Mouse (Mus musculus) adrenal gland, postnatal 10 days (tissue): ENCODE measurements around the gene Fgfr2. TPM values are rescaled to one million over a fixed set of nuclear protein-coding genes. Genes with fewer than 3 reads are reported as not detected.

Source experiments
- DNase-seq: peaks from one replicate; pipeline ENCODE4 v3.0.0; 2021; ENCODE audit warnings: mixed read lengths
- total RNA-seq, 2 experiments: library from RNA; stranded (reverse); gene quantifications; 2 replicates each; pipeline ENCODE4 v1.2.3; 2021

Gene Fgfr2
- total RNA-seq, 2 experiments from 2014 or later: 128 to 169 TPM

DNA sequence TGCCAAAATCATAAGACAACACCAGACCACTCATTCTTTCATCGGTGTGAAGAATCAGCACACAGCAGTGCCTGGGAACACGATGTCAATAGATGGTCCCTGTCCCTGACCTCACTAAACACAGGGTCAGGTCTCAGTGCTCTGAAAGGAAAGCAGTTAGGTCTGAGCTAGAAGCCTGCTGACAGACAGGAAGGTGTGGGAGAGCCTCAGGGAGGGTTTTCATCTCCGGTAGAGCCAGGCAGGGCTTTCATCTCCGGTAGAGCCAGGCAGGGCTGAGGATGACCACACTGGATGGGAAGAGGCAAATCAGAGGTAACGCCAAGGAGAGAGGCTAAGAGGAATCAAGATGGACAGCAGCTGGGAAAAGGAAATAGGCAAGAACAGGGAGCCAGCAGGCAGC lies 758.6 kb downstream of the Fgfr2 start:
- no peak for DNase-seq

DNA sequence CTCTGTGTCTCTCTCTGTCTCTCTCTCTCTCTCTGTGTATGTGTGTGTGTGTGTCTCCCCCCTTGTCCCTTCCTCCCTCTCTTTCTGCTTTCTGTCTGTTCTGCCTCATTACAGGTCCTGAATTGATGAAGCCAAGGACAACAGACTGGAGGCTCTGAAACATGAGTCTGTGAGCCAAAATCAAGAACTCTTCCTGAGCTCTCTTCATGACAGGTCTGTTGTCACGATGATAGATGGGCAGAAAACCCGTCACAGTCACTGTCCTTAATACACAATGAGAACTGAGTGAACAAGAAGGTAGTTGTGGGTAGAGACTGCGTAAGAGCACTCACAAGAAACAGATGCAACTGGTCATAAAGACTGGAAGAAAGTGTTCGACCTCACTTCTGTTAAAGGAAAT lies 762.8 kb downstream of the Fgfr2 start:
- DNase-seq: no peak

DNA sequence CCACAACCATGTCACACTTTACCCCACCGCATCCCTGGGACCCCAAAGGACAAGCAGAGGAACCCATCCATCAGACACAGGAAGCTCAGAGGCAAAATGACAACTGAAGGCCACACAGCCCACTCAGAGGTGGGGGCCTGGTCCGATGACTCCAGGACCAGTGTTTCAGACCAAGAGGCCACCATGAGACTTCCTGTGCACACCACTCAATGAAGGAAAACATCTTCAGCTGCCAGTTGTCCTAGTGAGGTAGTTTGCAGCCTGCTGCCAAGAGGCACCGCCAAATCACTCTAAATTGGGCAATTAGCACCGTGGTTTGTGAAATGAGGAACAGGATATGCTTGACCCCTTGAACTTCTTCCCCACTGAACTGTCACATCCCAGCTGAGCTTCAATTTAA lies 764.4 kb downstream of the Fgfr2 start:
- peak; percentile 37 for DNase-seq

DNA sequence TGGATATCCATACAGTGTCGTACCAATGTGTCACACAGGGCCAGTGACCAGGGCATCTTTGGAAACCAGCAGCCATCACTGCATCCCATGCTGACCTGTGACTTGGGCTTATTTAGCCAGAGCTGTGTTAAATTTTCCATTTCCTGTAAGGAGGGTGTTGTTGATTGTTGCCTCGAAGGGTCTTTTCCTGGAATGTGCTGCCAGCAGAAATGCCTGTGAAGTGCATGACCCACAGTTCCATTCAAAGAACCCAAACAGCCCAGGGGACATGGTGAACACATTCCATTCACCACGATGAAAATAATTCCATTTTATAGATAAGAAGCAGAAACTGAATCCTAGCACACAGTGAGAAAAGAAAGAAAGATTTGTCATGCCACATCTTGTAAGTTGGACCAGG lies 764.9 kb downstream of the Fgfr2 start:
- DNase-seq: no peak

DNA sequence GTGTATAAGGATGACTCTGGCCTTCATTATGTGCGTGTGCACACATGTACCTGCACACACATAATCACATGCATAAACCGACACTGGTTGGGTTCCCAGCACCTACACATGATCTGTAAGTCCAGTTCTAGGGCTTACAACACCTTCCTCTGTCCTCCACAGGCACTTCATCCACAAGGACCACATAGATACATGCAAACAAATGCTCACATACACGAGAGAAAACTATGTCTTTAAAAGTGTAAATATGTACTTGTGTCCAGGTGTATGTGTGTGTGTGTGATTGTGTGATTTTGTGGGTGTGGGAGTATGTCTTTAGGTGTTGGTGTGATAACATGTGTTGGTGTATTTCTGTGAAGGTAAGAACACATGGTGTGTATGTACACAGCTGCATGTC lies 765.3 kb downstream of the Fgfr2 start:
- DNase-seq: no peak

DNA sequence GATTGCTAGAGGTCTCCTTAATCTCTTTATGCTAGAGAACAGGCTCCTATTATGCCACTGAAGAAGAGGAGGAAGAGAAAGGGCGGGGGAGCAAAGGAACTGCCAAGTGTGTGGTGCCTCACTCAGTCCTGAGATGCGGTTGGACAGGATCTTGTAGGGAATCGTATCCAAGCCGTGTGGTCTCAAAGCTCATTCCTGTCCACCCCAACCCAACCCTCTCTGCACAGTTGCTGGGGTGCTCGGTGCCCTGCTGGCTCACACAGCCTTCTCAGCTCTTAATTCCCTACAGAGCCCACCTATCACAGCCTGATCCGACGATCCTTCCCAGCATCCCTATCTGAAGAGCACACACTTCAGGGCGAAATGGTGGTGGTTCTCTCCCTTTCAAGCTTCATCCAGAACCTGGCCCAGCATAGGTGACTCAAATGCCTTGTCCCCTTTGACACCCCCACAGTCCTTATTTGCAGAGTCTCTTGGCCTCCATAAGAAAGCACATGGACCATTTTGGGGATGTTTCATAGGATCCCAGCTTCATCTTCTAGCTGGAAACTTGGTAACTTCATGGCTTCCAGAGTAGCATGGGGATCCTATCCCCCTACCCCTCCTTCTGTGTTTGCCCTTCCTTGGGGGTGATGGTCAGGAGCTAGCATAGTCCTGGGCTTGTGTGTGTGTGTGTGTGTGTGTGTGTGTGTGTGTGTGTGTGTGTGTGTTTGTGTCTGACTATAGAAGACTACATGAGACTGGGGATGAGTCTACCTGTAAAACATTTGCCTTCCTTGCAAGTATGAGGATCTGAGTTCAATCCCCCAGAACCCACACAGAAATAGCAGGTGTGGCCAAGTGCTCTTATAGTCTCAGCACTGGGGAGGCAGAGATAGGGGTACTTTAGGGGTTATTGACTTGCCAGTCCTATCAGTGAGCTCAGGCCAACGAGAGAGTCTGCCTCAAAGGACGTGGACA lies 766.0 kb downstream of the Fgfr2 start:
- DNase-seq: no peak

DNA sequence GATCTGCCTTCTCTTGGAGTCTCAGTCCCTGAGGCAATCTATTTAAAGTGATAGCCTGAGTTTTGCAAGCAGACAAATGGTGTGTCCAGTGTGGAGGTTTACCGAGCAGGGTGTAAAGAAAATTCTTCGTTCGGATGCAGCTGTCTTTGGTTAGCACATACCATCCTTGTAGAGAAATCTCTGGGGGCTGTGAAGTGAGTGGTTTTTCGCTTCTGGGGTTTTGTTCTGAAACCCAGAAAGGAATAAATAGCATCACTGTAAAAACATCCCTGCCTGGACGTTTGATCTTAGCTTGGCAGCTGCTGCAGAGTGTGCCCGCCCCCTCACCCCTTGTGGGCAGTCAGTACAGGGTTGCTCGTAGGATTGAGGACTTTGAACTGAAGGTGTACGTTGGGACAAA lies 767.0 kb downstream of the Fgfr2 start:
- no peak for DNase-seq

DNA sequence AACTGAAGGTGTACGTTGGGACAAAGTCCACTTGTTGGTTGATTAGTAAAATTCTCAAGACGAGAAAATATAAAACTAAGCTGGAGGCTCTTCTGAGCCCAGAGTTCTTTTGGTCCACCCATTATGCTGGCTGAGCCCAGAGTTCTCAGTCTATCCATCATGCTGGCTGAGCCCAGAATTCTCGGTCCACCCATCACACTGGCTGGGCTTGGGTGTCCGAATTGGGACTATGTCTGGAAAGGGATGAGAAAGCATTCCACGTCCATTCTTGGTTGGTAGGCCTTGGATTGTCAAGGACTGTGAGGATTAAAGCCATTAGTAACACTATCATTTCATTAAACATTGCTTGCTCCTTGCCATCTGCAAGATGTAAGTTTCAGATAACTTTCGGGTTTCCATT lies 767.4 kb downstream of the Fgfr2 start:
- no peak for DNase-seq

DNA sequence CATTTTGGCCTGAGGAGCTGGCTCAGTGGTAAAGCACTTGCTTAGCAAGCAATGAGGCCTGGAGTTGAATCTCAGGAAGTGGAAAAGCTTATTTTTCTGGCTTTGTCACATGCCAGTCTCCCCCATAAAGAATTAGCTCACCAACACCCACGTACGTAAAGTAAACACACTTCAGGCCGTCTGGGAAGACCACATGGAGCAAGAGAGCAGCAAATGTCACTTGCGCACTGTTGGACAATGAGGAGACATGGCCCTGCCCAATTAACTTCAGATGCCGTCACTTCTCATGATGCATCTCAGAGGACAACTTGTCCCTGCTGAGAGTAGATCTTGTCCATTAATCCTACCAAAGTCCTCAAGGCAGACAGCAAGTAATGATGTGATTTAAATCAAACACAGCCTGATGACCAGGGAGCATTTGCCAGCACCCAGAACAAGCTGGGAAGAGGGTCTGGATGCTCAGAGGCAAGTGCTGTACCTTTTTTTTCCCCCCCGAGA lies 774.0 kb downstream of the Fgfr2 start:
- DNase-seq: no peak

DNA sequence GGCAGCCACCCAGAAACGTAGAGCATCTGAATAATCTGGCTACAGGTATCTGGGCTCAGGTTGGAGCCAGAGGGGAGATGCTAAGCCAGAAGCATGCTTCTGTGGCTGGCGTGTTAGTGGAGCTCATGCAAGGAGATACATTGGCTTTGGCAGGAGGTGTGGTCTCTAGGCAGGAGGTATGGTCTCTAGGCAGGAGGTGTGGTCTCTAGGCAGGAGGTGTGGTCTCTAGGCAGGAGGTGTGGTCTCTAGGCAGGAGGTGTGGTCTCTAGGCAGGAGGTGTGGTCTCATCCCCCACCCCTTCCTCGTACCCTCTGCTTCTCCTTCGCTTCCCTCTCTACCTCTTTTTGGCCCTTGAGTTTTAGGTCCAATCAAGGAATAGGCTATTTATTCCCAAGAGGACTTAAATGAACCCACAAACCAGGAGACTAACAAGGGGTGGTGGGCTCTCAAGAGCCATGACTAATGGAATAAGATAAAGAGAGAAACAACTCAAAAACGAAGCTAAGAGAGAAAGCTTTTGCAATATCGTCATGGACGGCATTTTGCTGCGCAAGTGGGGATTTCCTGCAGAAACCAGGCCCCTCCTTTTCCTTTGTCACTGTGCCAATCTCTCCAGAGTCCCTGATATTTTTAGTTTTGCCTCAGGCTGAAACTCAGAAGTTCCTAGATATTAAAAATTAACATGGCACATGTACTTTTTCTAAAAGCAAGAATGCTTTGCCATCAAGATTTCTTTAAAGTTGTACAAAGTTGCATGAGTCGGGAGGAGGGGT lies 775.7 kb downstream of the Fgfr2 start:
- peak; percentile 41 for DNase-seq

DNA sequence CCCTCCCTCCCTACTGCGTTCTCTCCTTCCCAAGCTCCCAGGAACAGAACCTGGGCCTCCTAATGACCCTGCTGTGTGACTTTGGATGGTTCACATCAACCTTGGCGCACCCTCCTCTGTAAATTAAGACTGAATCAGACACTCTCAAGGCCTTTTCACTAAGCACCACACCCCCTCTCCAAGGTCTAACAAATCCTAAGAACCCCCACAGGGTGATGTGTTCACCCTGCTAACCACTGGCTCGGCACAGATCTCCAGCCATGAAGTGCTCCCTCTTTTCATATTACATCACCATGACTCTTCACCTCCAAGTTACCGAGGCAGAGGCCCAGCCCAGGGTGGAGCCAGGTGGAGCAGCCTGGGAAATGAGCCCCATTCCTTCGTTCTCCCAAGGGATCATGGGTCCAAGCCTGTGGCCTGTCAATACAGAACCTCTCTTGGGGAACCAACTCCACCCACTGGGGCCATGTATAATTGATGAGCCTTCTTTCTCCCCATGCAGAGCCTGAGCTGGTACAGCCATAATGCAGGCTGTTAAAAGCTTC lies 777.6 kb downstream of the Fgfr2 start:
- peak; percentile 34 for DNase-seq

DNA sequence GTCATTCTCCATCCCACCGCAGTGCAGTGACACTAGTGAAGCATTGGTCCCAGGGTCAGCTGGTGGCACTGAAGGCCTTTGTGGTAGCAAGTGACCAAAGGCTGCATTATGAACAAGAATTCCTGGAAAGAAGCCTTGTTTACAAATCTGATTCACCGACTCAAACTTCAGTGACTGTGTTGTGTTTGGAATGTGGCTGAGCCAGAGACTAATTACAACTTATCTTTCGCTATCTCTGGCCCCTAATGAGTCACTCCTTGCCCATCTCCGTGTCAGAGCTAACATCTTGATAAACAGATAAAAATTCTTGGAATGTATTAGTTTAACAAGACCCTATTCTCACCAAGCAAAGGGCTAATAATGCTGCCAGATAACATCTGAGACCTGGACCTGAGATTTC lies 778.5 kb downstream of the Fgfr2 start:
- no peak for DNase-seq

DNA sequence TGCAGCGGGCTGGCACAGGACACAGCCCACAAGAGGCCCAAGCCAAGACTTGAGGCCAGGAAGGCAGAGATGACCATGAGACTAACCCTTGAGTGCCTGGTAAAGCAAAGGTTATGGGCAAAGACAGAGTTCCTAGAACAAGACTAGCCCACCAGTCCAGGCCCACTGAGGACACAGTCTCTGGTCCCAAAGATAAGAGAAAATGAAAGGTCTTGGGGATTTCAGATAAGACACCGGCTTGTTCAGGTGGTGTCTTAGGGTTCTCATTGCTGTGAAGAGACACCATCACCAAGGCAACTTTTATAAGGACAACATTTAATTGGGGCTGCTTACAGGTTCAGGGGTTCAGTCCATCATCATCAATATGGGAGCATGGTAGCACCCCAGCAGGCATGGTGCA lies 779.2 kb downstream of the Fgfr2 start:
- DNase-seq: no peak

DNA sequence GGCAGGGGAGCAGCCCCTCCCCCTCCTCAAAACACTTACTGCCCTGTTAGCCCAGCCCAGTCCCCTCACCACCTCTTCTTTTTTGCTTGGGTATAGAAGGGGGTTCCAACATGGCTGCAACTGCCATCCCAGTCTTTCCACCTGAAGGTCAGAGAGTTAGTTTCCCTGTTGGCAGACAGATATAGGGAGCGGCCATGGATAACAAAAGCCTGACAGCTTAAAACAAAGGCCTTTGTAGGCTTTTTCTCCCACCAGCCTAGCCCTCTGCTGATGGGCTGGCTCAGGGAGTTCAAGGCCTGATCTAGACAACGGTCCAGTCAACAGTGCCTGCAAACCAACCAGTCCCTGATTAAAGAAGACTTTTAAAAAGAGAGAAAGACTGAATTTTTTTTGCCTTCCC lies 780.0 kb downstream of the Fgfr2 start:
- no peak for DNase-seq

DNA sequence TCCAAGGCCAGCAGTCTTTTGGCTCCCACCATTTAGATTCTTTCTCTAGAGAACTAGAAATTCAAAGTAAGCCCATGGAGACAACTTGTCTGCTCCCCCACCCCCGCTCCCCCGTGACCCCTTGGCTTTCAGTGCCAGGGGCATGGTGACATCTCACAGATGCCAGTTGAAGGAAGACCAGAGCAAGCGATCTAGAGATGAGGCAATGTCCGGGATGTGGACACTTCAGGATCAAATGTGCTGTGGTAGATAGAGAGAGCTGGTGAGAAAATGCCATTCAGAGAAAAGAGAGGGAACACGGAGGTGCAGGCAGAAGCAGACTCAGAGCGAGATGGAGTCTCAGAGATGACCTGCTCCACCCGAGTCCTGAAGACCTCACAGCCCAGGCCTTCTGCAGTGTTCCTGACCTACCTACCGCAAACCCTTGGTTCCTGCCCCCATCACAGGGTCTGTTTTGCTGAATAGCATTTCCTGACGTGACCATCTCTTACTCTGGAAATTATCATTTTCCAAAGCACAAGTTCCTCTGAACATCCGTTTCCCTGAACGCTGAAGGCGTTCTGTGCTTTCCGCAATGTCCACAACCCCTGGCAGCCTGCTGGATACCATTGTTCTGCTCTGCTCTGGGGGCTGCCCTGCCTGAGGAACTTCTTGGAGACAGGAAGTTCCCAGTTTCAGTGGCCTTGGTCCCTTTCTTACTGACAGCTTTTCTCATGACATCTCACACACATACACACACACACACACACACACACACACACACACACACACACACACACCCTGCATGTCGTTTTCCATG lies 783.9 kb downstream of the Fgfr2 start:
- DNase-seq: no peak

DNA sequence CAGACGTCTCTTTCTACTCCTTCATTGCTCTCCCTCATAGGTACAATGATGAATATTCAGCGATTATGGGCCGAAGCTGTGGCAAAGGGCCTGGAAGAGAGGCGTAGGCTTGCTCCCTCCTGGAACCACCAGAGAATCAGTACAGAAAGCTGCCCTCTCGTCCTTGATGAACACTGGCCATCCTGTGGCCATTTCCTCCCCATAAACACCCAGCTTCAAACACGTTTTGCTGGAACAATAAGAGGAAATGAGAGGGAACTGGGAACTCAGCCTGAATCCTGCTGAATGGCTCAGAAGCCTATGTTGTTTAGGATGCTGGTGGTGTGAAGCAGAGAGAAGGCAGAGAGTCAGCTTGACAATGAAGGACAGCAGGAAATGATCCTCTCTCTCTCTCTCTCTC lies 784.8 kb downstream of the Fgfr2 start:
- DNase-seq: no peak

DNA sequence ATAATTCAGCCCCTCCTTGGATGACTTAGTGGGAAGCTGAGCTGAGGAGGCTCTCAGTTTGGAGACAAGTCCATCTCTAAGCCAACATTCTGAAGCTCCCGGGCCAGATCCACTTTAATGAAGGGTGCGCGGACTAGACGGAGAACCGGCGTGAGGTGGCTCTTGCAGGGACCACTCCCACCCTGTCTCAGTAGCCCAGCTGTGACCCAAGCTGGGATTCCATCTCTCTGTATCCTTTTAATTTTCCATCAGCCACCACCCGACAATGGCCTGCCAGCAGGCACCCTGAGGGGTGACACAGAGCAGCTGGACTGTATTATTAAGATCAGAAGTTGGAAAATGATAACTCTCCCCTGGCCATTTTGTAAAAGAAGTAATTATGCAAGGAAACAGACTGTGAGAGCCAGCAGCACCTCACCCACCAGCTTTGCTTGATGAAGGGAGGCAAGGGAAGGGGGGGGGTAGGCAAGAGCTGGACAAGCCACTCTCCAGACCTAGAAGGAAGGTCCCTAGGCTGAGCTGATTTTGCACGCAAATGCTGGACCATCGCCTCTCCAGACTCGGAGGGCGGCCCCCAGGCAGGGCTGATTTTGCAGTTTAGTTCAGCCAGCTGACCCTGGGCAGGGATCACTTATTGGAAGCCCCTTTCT lies 785.8 kb downstream of the Fgfr2 start:
- DNase-seq: no peak

DNA sequence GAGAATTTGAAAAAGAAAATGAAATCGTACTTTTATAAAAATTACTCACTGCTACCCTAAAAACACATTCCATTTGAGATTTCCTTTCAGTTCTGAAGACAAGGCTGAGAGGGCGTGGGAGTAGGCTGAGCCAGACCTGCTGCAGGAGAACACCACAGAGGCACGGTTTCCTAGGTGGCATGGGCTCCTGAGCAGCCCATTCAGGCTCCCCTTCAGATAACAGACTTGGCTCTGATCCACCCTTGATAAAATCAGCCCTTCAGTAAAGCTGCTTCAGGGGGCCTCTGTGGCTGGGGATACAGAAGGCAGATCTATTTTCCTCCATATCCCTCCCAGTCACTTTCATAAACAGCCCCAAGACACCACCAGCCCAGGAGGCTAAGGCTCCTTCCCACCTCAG lies 786.4 kb downstream of the Fgfr2 start:
- no peak for DNase-seq

DNA sequence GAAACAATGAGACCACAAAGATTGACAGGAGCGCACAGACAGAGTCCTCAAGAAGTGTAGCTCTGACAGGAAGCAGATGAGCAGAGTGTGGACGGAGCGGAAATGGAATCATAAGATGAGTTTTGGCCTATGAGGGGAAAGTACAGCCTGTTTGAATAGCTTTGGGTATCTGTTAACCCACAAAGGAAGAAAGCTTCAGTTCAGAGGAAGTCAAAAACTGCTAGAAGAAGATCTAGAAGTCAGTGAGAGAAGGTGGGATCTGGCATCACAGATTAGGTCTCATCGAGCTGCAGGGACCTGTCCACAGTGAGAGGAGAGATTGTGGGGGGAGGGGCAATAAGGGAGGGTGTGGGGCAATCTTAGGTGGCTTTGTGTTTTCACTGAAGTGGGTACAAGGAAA lies 787.8 kb downstream of the Fgfr2 start:
- no peak for DNase-seq

DNA sequence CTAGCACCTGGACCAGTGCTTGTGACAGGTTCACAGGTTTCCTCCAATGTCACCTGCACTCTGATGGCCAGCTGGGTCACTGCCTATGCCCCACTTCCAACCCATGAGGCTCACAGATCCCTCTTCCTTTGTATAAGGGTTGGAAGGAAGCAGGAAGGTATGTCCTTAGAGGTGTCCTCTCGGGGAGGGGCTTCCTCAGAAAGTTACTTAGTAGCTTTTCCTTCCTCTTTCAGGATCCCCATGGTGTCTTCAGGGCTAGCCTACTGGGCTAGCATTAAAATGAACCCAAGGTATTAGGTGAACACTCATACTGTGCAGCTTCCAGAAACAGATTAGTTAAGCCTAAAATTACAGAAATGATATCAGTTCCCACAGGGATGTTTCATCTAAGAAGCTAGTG lies 790.1 kb downstream of the Fgfr2 start:
- no peak for DNase-seq

DNA sequence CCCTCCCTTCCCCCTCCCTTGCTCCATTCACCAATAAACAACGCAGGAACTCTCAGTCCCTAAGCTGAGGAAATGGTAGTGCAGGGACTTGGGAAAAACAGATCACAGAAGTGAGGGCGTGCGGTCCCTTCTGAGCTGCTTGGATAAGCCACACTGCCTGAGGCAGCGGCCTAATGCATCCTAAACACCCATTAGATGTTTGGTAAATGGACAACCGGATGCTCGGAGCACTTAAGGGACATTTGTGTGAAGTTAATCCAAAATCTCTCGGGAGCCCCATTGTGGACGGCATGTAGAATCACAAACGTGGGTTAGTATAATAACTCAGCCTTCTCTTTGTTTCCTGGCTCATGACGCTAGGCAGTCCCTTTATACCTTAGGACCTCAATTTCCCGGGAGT lies 791.0 kb downstream of the Fgfr2 start:
- no peak for DNase-seq

DNA sequence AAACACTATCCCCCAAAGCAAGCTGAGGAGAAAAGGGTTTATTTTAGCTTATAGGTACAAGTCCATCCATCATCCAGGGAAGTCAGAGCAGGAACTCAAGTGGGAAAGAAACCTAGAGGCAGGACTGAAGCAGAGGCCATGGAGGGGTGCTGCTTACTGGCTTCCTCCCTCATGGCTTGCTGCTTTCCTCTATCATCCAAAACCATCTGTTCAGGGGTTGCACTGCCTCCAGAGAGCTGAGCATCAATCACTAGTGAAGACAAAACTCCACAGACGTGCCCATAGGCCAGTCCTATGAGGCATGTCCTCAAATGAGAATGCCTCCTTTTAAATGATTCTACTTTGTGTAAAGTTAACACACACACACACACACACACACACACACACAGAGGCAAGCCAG lies 793.0 kb downstream of the Fgfr2 start:
- DNase-seq: no peak
